Mouse (Mus musculus): ENCODE measurements around the gene Krtap19-3.

DNA sequence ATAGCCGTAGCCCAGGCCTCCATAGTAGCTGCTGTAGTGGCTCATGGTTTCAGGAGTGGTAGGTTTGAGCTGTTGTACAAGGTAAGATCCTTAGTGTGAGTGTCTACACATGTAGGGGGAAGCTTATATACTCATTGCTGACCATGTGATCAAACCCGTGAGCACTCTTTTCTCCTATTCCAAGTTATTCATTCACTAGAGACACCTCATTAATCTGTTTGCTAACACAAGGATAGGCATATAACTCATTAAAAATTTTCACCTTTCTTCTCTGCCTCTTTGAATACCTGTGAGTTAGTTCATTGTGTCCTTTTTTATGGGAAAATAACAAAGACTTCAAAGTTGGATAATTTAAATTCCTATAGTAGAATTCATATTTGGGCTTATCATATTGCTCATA is at the start of gene Krtap19-3:
- TF ChIP-seq POLR2A (IDR thresholded peaks at IDR 0.05; ENCODE audit: insufficient read depth, low read depth, low read length), result no peak
- no peak for TF ChIP-seq CTCF (IDR thresholded peaks at IDR 0.05; ENCODE audit: insufficient read depth, low read depth, low read length)
